Mouse (Mus musculus): ENCODE results near the gene Fam102b.

Gene Fam102b

GRCm38 (mm10) chr3:109027515-109027987 is at the start of gene Fam102b:
TSS of gene Fam102b (minus strand) at chr3:109027607.
- peak; percentile 89 for DNase-seq (ENCODE audit: extremely low spot score)

- peak; percentile 27 for DNase-seq (ENCODE audit: extremely low spot score)
These were observed 35.6 kb upstream of the Fam102b start for GRCm38 (mm10) chr3:109062989-109063388.

GRCm38 (mm10) chr3:109062391-109062790 is 35.0 kb upstream of the Fam102b start:
- DNase-seq (ENCODE audit: extremely low spot score) = no peak

- no peak for DNase-seq (ENCODE audit: extremely low spot score)
These were observed 32.5 kb upstream of the Fam102b start for GRCm38 (mm10) chr3:109059903-109060302.

- DNase-seq (ENCODE audit: extremely low spot score) = no peak
These were observed 24.5 kb upstream of the Fam102b start for GRCm38 (mm10) chr3:109051946-109052331.

GRCm38 (mm10) chr3:109051056-109051945 is 23.9 kb upstream of the Fam102b start:
- DNase-seq (ENCODE audit: extremely low spot score) = no peak

- peak; percentile 21 for DNase-seq (ENCODE audit: extremely low spot score)
These were observed 20.4 kb upstream of the Fam102b start for GRCm38 (mm10) chr3:109047707-109048283.

GRCm38 (mm10) chr3:109046428-109046827 is 19.0 kb upstream of the Fam102b start:
- DNase-seq (ENCODE audit: extremely low spot score) = no peak

GRCm38 (mm10) chr3:109043395-109043794 is 16.0 kb upstream of the Fam102b start:
- DNase-seq (ENCODE audit: extremely low spot score) = no peak

- no peak for DNase-seq (ENCODE audit: extremely low spot score)
These were observed 13.5 kb upstream of the Fam102b start for GRCm38 (mm10) chr3:109040908-109041307.

- DNase-seq (ENCODE audit: extremely low spot score) = no peak
These were observed 7.0 kb upstream of the Fam102b start for GRCm38 (mm10) chr3:109034411-109034810.

- no peak for DNase-seq (ENCODE audit: extremely low spot score)
These were observed 4.9 kb upstream of the Fam102b start for GRCm38 (mm10) chr3:109032306-109032705.

GRCm38 (mm10) chr3:109031626-109032025 is 4.2 kb upstream of the Fam102b start:
- DNase-seq (ENCODE audit: extremely low spot score) = no peak

- no peak for DNase-seq (ENCODE audit: extremely low spot score)
These were observed 3.4 kb upstream of the Fam102b start for GRCm38 (mm10) chr3:109030817-109031216.

- DNase-seq (ENCODE audit: extremely low spot score) = no peak
These were observed 2.3 kb upstream of the Fam102b start for GRCm38 (mm10) chr3:109029661-109030060.

- peak; percentile 70 for DNase-seq (ENCODE audit: extremely low spot score)
These were observed 376 bp downstream of the Fam102b start for GRCm38 (mm10) chr3:109026991-109027470.

- DNase-seq (ENCODE audit: extremely low spot score) = peak; percentile 19
These were observed 881 bp downstream of the Fam102b start for GRCm38 (mm10) chr3:109026462-109026990.

GRCm38 (mm10) chr3:109025579-109025978 is 1.8 kb downstream of the Fam102b start:
- peak; percentile 83 for DNase-seq (ENCODE audit: extremely low spot score)

- DNase-seq (ENCODE audit: extremely low spot score) = no peak
These were observed 4.3 kb downstream of the Fam102b start for GRCm38 (mm10) chr3:109023066-109023465.

- no peak for DNase-seq (ENCODE audit: extremely low spot score)
These were observed 5.5 kb downstream of the Fam102b start for GRCm38 (mm10) chr3:109021720-109022516.

GRCm38 (mm10) chr3:109018336-109018735 is 9.1 kb downstream of the Fam102b start:
- DNase-seq (ENCODE audit: extremely low spot score) = no peak

- DNase-seq (ENCODE audit: extremely low spot score) = no peak
These were observed 14.8 kb downstream of the Fam102b start for GRCm38 (mm10) chr3:109012595-109012994.
